Mouse (Mus musculus): Measurements from ENCODE around the gene Fam102b.

- TF ChIP-seq CTCF (IDR thresholded peaks at IDR 0.05; ENCODE audit: low read depth) (no peak), EP300 (IDR thresholded peaks at IDR 0.05; ENCODE audit: low read depth) (no peak)
Measured at GRCm38 (mm10) chr3:109008180-109008579, 19.2 kb downstream of the Fam102b start.

Measured in liver, embryonic 14.5 days (tissue).